ENCODE assay signal across 21 mouse cellular contexts in the genomic region with DNA sequence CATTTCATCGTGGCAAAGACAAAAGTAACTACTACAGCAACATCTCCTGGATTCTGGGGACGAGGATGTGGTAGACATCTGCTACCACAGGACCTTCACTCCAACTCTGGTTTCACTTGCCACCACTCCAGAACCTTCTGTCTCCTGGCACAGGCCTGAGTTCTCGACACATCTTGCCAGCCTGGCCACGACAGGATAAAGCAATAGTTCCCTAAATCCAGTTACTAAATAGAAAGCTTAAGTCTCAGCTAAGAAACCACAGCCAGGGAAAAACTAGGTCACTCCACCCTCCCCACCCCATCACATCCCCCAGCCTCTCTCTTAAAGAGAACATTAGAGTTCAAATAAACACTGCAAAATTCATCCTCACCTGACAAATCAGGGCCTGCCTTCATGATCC.
A peak's percentile ranks its signal among the peaks of the same experiment; 100 is the strongest.
DNase-seq lines count a peak whose midpoint lies in the region.
"Had no signal": no experiment of that assay in that cellular context is flagged by ENCODE, and none has a peak within 500 bp of the region (broad histone marks: within the 10 kb centered on the region; RNA-seq: fewer than 3 reads in every experiment).

No protein-coding gene starts in this region.

- H3K9me3 ChIP-seq in heart, embryonic 10.5 days = no peaks in the 10 kb centered on the region
- H3K9me3 ChIP-seq: embryonic facial prominence, embryonic 12.5 days; hindbrain, embryonic 10.5 days; intestine, embryonic 15.5 days; limb, embryonic 15.5 days; midbrain, embryonic 12.5 days had no signal

- DNase-seq in cerebellum, postnatal 14 days = peak; percentile 3 to 8
- no peak for DNase-seq in cerebellum, adult 11-12 months
- peak; percentile 25 for DNase-seq in heart, adult 18-20 months
- DNase-seq in heart, embryonic 10.5 days (ENCODE audit: low spot score) = no peak
- peak; percentile 13 for DNase-seq in right cerebral cortex, adult 18-20 months
- no peak for DNase-seq in right cerebral cortex, postnatal 14 days
- DNase-seq in embryo, embryonic 10 days (ENCODE audit: low spot score) = no peak
- DNase-seq: adrenal gland, postnatal 10 days; cerebellum, adult 9-10 months; kidney, adult 9 months; kidney, postnatal 36 days; left cerebral cortex, postnatal 4 days; lung, embryonic 14.5 days; thymus, adult 18-20 months; thymus, postnatal 36 days had no signal

- no peaks in the 10 kb centered on the region for H3K27me3 ChIP-seq in heart, embryonic 10.5 days (ENCODE audit: insufficient read depth, poor library complexity, severe bottlenecking)
- H3K27me3 ChIP-seq: embryonic facial prominence, embryonic 12.5 days; intestine, embryonic 15.5 days; limb, embryonic 15.5 days; midbrain, embryonic 12.5 days had no signal

- no peak overlapping the region for H3K4me3 ChIP-seq in heart, embryonic 10.5 days
- H3K4me3 ChIP-seq: embryonic facial prominence, embryonic 12.5 days; hindbrain, embryonic 10.5 days; intestine, embryonic 15.5 days; limb, embryonic 15.5 days; midbrain, embryonic 12.5 days had no signal

- H3K27ac ChIP-seq in heart, embryonic 10.5 days = no peak overlapping the region
- H3K27ac ChIP-seq: embryonic facial prominence, embryonic 12.5 days; hindbrain, embryonic 10.5 days; intestine, embryonic 15.5 days; limb, embryonic 15.5 days; liver, embryonic 14.5 days; midbrain, embryonic 12.5 days had no signal

- H3K36me3 ChIP-seq in heart, embryonic 10.5 days = no peaks in the 10 kb centered on the region
- H3K36me3 ChIP-seq: embryonic facial prominence, embryonic 12.5 days; hindbrain, embryonic 10.5 days; intestine, embryonic 15.5 days; limb, embryonic 15.5 days; midbrain, embryonic 12.5 days had no signal

- 78% methylated on average over 4 of the region's 4 CpGs for WGBS in heart, embryonic 10.5 days

- no peaks in the 10 kb centered on the region for H3K4me1 ChIP-seq in heart, embryonic 10.5 days
- H3K4me1 ChIP-seq: embryonic facial prominence, embryonic 12.5 days; hindbrain, embryonic 10.5 days; intestine, embryonic 15.5 days; limb, embryonic 15.5 days; midbrain, embryonic 12.5 days had no signal

Comparison
In these comparisons a context has a peak if more than half of its experiments do, and no peak if none do; other contexts are left out.
1. DNase-seq: peak in cerebellum, postnatal 14 days (2 of 2), heart, adult 18-20 months (2 of 2) and right cerebral cortex, adult 18-20 months (single experiment); none in cerebellum, adult 11-12 months (single experiment), heart, embryonic 10.5 days (single experiment), right cerebral cortex, postnatal 14 days (single experiment) and embryo, embryonic 10 days (single experiment).